Mouse (Mus musculus): ENCODE results near the gene Rapgef2. TPM values are rescaled to one million over a fixed set of nuclear protein-coding genes. Genes with fewer than 3 reads are reported as not detected.
"Not testable (repeated sequence)": the region's sequence is repeated elsewhere in the genome, so short reads cannot be mapped to it uniquely, and the experiment has no call there.

Rapgef2 gene
- total RNA-seq, 1 experiment from 2014 or later, result 27.2 TPM

- DNase-seq, result peak; percentile 33
Measured at GRCm38 (mm10) chr3:79233478-79234415, 52.6 kb downstream of the Rapgef2 start.

GRCm38 (mm10) chr3:79230718-79231117 is 55.6 kb downstream of the Rapgef2 start:
- no peak for DNase-seq

DNA sequence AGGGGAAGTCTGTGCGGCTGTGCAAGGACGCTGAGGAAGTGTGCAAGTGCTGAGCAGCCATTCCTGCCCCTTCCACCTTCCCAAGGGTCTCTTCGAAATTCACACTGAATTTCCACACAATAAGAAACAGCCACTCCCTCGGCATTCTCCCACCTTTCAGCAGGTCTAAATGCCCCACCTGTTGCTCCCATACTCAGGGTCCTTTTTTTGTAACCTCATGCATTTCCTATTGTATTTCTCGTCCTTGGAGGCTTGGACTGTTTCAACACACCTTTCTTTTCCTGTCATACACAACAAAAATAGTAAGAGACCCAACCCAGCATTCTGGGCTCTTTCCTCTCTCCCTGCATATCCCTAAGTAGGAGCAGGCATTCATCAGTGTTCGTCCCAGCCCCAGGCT is 56.8 kb downstream of the Rapgef2 start:
- DNase-seq, result no peak

GRCm38 (mm10) chr3:79228304-79228703 is 58.0 kb downstream of the Rapgef2 start:
- DNase-seq, result no peak

- no peak for DNase-seq
Measured at GRCm38 (mm10) chr3:79227356-79228088, 58.8 kb downstream of the Rapgef2 start.

DNA sequence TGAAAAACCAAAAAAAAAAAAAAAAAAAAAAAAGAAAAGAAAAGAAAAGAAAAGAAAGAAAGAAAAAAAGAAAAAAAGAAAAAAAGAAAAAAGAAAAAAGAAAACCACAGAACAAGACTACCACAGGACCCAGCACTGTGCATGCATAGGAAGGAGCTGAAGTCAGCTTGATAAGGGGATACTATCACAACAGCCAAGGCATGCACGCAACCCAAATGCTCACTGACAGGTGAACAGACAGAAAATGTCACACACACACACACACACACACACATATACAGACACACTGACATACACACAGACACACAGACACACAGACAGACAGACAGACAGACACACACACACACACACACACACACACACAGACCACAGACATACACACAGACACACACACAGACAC is 59.5 kb downstream of the Rapgef2 start:
- not testable (repeated sequence) for DNase-seq

GRCm38 (mm10) chr3:79225888-79226287 is 60.4 kb downstream of the Rapgef2 start:
- no peak for DNase-seq

- DNase-seq, result no peak
Measured at GRCm38 (mm10) chr3:79224352-79224751, 62.0 kb downstream of the Rapgef2 start.

GRCm38 (mm10) chr3:79223281-79223680 is 63.0 kb downstream of the Rapgef2 start:
- no peak for DNase-seq

- DNase-seq, result no peak
Measured at GRCm38 (mm10) chr3:79222192-79222960, 63.9 kb downstream of the Rapgef2 start.

DNA sequence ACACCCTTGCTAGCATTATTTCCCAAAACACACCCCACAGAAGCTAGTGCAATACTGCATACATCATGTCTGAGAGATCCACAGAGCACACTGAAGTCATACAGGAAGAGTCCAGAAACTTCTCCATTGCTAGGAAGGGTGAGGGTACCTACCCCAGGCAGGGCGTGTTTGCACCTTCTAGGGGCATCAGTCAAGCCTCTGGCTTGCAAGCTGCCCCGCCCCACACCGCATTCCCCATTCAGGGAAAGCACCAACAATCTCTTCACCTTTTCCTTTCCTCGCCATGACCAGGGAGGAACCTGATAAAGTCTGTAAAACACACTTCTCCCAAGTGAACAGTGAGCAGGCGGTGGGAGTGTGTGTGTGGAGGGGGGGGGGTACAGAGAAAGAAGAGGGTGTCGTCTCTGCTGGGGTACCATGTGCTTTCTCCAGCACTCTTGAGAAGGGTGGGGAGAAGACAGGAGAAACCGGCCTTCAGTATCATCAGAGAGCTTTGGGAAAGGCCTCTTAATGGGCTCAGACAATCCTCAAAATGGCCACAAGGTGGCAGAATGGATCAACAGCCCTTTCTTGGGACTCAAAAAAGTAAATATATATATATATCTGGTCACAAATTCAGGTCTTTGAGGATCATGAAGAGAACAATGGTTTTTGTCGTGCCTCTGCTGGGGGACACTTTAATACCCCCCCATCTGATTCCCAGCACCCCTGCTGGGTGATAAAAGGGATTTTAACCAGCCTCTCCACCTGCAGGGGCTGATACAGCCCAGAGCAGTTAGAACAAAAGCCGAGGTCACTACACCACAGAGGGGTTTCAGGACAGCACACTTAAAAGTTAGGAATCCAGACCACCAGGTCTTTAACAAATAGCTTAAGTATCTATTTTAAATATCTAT is 64.8 kb downstream of the Rapgef2 start:
- peak; percentile 77 for DNase-seq

DNA sequence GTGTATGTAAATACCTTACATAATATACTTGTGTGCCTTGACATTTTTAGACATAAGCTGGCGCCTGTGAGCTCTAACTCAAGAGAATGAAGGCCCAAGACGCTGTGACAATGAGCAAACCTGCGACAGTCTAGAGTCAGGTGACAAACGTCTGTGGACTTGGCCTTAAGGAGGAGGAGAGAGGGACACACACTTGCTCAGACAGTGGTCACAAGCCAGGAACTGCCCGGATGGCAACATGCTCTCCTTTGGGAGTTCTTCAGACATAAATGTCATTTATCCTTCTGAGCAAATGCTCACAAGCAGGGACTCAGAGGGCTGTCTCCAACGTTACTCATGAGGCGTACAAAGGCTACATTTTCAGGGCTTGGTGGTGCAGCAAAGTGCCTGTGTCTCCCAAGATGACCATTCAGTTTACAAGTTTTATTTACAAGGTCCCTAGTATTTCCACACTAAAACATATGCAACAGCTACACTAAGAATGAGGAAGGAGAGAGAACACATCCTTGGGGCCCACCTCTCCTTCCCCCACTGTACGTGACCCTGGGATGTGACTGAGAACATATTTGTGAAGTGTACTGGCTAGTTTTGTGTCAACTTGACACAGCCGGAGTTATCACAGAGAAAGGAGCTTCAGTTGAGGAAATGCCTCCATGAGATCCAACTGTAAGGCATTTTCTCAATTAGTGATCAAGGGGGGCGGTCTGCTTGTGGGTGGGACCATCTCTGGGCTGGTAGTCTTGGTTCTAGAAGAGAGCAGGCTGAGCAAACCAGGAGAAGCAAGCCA is 67.0 kb downstream of the Rapgef2 start:
- no peak for DNase-seq

DNA sequence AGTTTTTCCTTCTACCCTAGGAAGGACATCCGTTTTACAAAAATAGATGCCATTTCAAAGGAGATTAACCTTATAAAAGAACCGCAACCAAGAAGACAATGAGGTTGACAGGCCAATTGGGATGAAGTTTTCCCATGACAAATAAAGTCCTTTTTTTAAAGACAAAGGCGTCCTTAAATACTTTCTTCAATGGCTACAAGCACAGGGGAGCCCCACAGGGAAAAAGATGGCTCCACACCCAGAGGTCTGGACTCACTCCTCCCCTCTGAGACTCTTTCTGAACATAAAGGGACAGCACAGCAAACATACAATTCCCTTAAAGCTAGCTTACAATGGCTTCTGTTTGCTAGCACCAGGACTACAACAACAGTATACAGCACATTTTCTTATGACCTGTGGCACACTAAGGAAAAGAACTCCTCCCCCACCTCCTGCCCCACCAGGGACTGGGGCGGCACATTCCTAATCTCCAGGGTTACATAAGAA is 67.7 kb downstream of the Rapgef2 start:
- peak; percentile 38 for DNase-seq

DNA sequence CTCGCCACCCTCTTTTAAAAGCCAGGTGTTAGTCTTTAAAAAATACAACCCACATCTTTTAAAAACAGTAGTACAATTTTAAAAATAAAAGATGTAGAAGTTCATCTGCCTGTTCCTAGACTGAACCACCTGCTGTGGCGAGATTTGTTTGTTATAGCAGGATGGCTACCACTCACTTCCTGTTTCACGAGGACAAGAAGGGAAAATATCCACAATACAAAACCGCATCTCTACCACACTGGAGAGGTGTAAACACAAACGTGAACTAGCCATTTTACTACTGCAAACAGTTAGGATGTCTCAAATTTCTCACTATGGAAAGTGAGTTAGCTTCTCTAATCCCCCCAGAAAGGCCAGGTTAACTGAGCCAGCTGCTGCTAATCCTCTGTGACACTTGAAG is 76.1 kb downstream of the Rapgef2 start:
- no peak for DNase-seq

DNA sequence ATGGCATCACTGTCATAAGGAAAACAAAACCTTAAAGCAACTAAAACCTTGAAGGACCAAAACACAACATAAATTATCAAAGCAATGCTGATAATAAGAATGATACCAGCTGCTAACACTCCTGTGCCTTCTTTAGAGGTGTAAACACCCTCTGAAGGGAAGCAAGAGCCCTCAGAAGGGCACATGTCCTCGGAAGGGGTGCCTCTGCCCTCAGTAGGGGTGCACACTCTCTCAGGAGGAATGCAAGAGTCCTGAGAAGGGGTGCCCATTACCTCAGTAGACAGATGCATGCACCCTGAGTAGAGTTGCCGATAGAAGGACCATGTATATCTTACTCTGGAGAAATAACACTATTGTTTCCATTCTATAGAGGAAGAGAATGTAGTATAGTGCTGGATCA is 79.1 kb downstream of the Rapgef2 start:
- DNase-seq, result no peak

DNA sequence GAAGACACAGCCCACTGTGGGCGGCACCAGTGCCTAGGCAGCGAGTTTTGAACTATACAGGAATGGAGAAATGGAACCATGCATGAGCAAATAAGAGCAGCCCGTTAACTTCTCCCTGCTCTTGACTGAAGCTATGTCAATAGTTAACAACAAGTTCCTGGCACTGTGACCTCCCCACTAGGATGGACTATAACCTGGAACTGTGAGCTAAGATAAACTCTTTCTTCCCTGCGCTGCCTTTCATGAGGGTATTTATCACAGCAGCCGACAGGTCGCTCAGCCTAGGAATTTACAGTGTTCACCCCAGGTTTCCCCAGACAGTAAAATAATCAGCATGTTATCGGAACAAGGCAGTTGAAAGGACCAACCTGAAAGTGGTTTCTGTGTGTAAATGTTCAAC is 79.8 kb downstream of the Rapgef2 start:
- no peak for DNase-seq

DNA sequence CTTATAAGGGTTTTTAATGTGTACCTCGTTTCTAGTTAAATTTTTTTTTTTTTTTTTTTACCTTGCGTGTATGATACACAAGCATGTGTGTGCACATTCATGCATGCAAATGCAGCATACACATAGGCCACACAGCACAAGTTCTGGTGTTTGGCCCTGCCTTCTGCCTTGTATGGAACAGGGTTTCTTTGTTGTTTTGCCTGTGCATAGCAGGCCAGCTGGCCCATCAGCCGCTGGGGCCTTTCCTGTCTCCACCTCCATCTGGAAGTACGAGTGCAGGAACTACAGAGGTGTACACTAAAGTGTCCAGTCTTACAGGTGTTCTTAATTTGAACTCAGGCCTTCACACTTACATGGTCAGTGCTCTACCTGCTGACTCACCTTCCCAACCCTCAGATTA is 80.3 kb downstream of the Rapgef2 start:
- DNase-seq, result no peak

- DNase-seq, result no peak
Measured at GRCm38 (mm10) chr3:79205112-79205511, 81.2 kb downstream of the Rapgef2 start.

GRCm38 (mm10) chr3:79204261-79204660 is 82.1 kb downstream of the Rapgef2 start:
- no peak for DNase-seq

- no peak for DNase-seq
Measured at GRCm38 (mm10) chr3:79203821-79204220, 82.5 kb downstream of the Rapgef2 start.
